Mouse (Mus musculus) kidney, embryonic 14.5 days (tissue): ENCODE data around the gene Rreb1. TPM values are rescaled to one million over a fixed set of nuclear protein-coding genes. Genes with fewer than 3 reads are reported as not detected.

Experiments used
- ATAC-seq: fragments of 200-750 bp; cut with Nextera tagmentation; 2 replicates; pipeline ENCODE4 v1.8.0; 2017; ENCODE audit warnings: moderate number of reproducible peaks, mild to moderate bottlenecking, moderate TSS enrichment, moderate library complexity; ENCODE audit not compliant: low FRiP score, low TSS enrichment
- H3K27ac ChIP-seq: fragments of 300-500 bp; sonication (generic); 2 replicates; pipeline ENCODE4 v1.5.1; 2014; ENCODE audit warnings: low read depth, mild to moderate bottlenecking, low read length, moderate library complexity, mixed read lengths
- H3K27me3 ChIP-seq: fragments of 300-500 bp; sonication (generic); 2 replicates; pipeline ENCODE4 v1.6.1; 2014; ENCODE audit warnings: mild to moderate bottlenecking, low read length; ENCODE audit not compliant: control insufficient read depth, insufficient read depth
- H3K36me3 ChIP-seq: fragments of 300-500 bp; sonication (generic); 2 replicates; pipeline ENCODE4 v1.6.1; 2014; ENCODE audit warnings: low read length, mixed read lengths; ENCODE audit not compliant: control insufficient read depth, insufficient read depth
- H3K4me1 ChIP-seq: fragments of 300-500 bp; sonication (generic); 2 replicates; pipeline ENCODE4 v1.6.1; 2014; ENCODE audit warnings: low read length, mixed read lengths; ENCODE audit not compliant: control insufficient read depth, insufficient read depth
- H3K4me2 ChIP-seq: fragments of 300-500 bp; sonication (generic); replicated peaks from 2 replicates; pipeline ENCODE4 v1.6.1; 2014; ENCODE audit warnings: low read depth, mild to moderate bottlenecking, low read length
- H3K4me3 ChIP-seq: fragments of 300-500 bp; sonication (generic); 2 replicates; pipeline ENCODE4 v1.5.1; 2014; ENCODE audit warnings: mild to moderate bottlenecking, low read length
- H3K9ac ChIP-seq: fragments of 300-500 bp; sonication (generic); 2 replicates; pipeline ENCODE4 v1.6.1; 2014; ENCODE audit warnings: low read depth, mild to moderate bottlenecking, low read length, moderate library complexity
- H3K9me3 ChIP-seq: fragments of 300-500 bp; sonication (generic); 2 replicates; pipeline ENCODE4 v1.6.1; 2016; ENCODE audit warnings: low read length; ENCODE audit not compliant: control insufficient read depth
- WGBS: fragments of 180-500 bp; shearing (Covaris S2); extraction: QIAGEN DNeasy Blood & Tissue Kit; methylation state at CpG from one replicate; pipeline ENCODE4 v1.1.7; 2014; 5-methylcytosine and 5-hydroxymethylcytosine counted together
- polyA plus RNA-seq: library from polyadenylated mRNA; unstranded; fragments of >200 nt; fragmentation: Nextera tagmentation; extraction: Ambion mirVana; gene quantifications from 2 replicates; pipeline ENCODE4 v1.2.1, GENCODE M21; 2014

Rreb1 gene
- polyA plus RNA-seq = 12.2 and 16.7 TPM in 2 replicates

GRCm38 (mm10) chr13:37778147-37778593 lies at the start of gene Rreb1:
Gene Rreb1 (plus strand): TSS chr13:37778400.
- no peak within 1 kb of the TSS for H3K27ac ChIP-seq
- H3K4me1 ChIP-seq = no peaks in the 10 kb centered on the region; the same call in 1 of the 2 replicates
- WGBS = under 1% methylated on average over 37 of the region's 37 CpGs
- peak within 1 kb of the TSS; percentile 63 for H3K9ac ChIP-seq
- H3K9me3 ChIP-seq = no peaks in the 10 kb centered on the region
- peak within 1 kb of the TSS; percentile 100 for H3K4me2 ChIP-seq
- H3K4me3 ChIP-seq = peak within 1 kb of the TSS; percentile 61
- no peaks in the 10 kb centered on the region for H3K36me3 ChIP-seq
- H3K27me3 ChIP-seq = peaks cover 9% of the 10 kb centered on the region
- peak; percentile 50; the same call in 1 of the 2 replicates for ATAC-seq

DNA sequence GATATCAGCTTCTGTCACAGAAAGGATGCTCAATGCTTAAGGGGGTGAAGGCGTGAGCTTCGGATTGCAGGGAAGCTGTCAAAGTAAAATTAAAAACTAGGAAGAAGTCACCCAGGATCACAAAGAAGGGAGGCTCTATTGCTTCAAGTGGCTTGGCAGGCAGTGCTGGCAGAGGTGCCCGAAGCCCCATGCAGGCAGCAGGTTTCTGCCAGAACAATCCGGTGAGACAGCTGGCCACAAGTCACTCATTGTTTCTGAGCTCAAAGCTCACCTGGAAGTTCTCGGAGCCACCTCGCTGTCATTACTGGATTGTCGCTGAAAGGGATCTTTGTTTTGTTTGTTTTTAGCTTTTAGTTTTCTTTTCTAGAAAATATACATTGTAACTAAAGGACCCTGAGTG lies 49.6 kb upstream of the Rreb1 start:
- no peak for ATAC-seq
- WGBS = 88% methylated on average over 7 of the region's 7 CpGs
- Histone ChIP-seq H3K27ac (no peak overlapping the region), H3K4me3 (no peak overlapping the region), H3K27me3 (no peaks in the 10 kb centered on the region), H3K9me3 (no peaks in the 10 kb centered on the region), H3K36me3 (no peaks in the 10 kb centered on the region), H3K4me2 (no peak overlapping the region), H3K9ac (no peak overlapping the region), H3K4me1 (no peaks in the 10 kb centered on the region)

- no peak overlapping the region for H3K4me2 ChIP-seq
- no peak overlapping the region for H3K4me3 ChIP-seq
- no peaks in the 10 kb centered on the region for H3K36me3 ChIP-seq
- no peak for ATAC-seq
- no peak overlapping the region for H3K9ac ChIP-seq
- no peaks in the 10 kb centered on the region for H3K27me3 ChIP-seq
- no peaks in the 10 kb centered on the region for H3K9me3 ChIP-seq
- WGBS = 63% methylated on average over 12 of the region's 12 CpGs
- no peaks in the 10 kb centered on the region for H3K4me1 ChIP-seq
- H3K27ac ChIP-seq = no peak overlapping the region
Observed at GRCm38 (mm10) chr13:37731914-37732693, 46.1 kb upstream of the Rreb1 start.

DNA sequence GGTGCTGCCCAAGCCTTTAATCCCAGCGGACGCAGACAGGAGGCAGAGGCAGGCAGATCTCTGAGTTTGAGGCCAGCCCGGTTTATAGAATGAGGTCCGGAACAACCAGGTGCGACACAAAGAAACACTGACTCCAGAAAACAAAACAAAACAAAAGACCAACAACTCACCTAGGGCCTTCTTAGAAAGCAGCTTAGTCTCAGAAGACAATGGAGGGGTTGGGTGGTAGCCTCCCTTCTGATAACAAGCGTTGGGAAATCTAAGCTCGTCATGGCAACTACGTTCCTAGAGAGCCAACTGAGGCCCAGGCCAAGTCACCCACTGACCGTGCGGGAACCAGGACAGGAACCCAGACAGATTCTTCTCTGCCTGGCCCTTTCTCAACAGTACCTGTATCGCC lies 43.7 kb upstream of the Rreb1 start:
- ATAC-seq = no peak
- H3K4me1 ChIP-seq = no peaks in the 10 kb centered on the region
- no peak overlapping the region for H3K4me2 ChIP-seq
- no peaks in the 10 kb centered on the region for H3K36me3 ChIP-seq
- no peaks in the 10 kb centered on the region for H3K9me3 ChIP-seq
- H3K27ac ChIP-seq = no peak overlapping the region
- H3K9ac ChIP-seq = no peak overlapping the region
- H3K4me3 ChIP-seq = no peak overlapping the region
- WGBS = 93% methylated on average over 11 of the region's 11 CpGs
- no peaks in the 10 kb centered on the region for H3K27me3 ChIP-seq

GRCm38 (mm10) chr13:37740111-37740510 lies 38.1 kb upstream of the Rreb1 start:
- H3K4me3 ChIP-seq = no peak overlapping the region
- no peaks in the 10 kb centered on the region for H3K36me3 ChIP-seq
- no peak for ATAC-seq
- H3K27me3 ChIP-seq = no peaks in the 10 kb centered on the region
- H3K4me2 ChIP-seq = no peak overlapping the region
- H3K9ac ChIP-seq = no peak overlapping the region
- no peaks in the 10 kb centered on the region for H3K9me3 ChIP-seq
- H3K4me1 ChIP-seq = 0 out of 2 replicates have a peak, but pooled peaks cover 6% of the 10 kb centered on the region
- no peak overlapping the region for H3K27ac ChIP-seq
- 74% methylated on average over 5 of the region's 5 CpGs for WGBS

DNA sequence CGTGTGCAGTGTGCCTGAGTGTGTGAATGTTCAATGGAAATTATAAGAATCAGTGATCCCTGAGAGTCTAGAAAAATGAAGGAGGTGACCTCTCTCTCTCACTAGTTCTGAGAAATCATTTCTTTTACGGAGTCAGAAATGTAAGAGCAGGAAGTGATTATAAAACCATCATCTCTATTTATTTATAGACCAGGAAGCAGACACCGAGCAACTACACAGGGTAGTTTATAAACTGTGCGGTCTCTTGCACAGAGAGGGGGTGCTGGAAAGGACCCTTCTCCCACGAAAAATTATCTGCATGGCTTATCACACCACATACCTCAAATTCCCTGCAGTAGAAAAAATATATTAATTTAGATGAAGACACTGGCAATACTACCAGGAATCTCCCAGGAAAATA lies 37.4 kb upstream of the Rreb1 start:
- Histone ChIP-seq H3K4me1 (0 out of 2 replicates have a peak, but pooled peaks cover 6% of the 10 kb centered on the region), H3K4me3 (no peak overlapping the region), H3K9ac (no peak overlapping the region), H3K36me3 (no peaks in the 10 kb centered on the region), H3K9me3 (no peaks in the 10 kb centered on the region), H3K27ac (no peak overlapping the region), H3K4me2 (no peak overlapping the region), H3K27me3 (no peaks in the 10 kb centered on the region)
- WGBS = 23% methylated on average over 5 of the region's 5 CpGs
- ATAC-seq = no peak

- 88% methylated on average over 4 of the region's 4 CpGs for WGBS
Observed at GRCm38 (mm10) chr13:37742248-37742647, 36.0 kb upstream of the Rreb1 start.

DNA sequence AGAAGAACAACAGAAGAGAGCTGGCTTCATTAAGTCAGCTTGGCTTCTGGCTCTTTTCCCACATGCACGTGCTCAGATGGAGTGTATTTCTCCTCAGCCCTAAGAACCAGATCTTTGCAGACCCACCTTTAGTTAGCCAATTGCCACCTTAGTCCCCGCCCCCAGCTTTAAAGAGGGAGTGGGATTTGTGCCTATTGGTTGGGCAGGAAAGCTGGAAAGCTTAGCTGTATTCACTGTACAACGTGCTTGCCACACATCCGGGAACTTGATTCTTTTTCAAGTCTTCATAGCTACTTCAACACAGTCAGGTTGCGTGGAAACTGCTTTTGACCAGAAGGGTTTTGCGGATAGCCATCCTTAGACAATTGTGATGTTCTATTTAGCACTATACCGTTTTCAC lies 30.7 kb upstream of the Rreb1 start:
- Histone ChIP-seq H3K4me1 (no peaks in the 10 kb centered on the region), H3K9ac (no peak overlapping the region), H3K36me3 (no peaks in the 10 kb centered on the region), H3K4me3 (no peak overlapping the region), H3K9me3 (no peaks in the 10 kb centered on the region), H3K27ac (no peak overlapping the region), H3K4me2 (no peak overlapping the region), H3K27me3 (no peaks in the 10 kb centered on the region)
- 70% methylated on average over 7 of the region's 7 CpGs for WGBS
- ATAC-seq = no peak

More at GRCm38 (mm10) chr13:37742248-37742647, 36.0 kb upstream of the Rreb1 start:
- H3K9me3 ChIP-seq = no peaks in the 10 kb centered on the region
- no peaks in the 10 kb centered on the region for H3K27me3 ChIP-seq
- 0 out of 2 replicates have a peak, but pooled peaks cover 6% of the 10 kb centered on the region for H3K4me1 ChIP-seq
- H3K27ac ChIP-seq = no peak overlapping the region
- H3K9ac ChIP-seq = no peak overlapping the region
- no peaks in the 10 kb centered on the region for H3K36me3 ChIP-seq
- no peak for ATAC-seq
- H3K4me2 ChIP-seq = no peak overlapping the region
- H3K4me3 ChIP-seq = no peak overlapping the region

GRCm38 (mm10) chr13:37749485-37749884 lies 28.7 kb upstream of the Rreb1 start:
- no peak overlapping the region for H3K4me2 ChIP-seq
- H3K4me3 ChIP-seq = no peak overlapping the region
- H3K4me1 ChIP-seq = no peaks in the 10 kb centered on the region
- no peak overlapping the region for H3K27ac ChIP-seq
- no peaks in the 10 kb centered on the region for H3K36me3 ChIP-seq
- no peaks in the 10 kb centered on the region for H3K27me3 ChIP-seq
- WGBS = 31% methylated on average over 3 of the region's 3 CpGs
- H3K9me3 ChIP-seq = no peaks in the 10 kb centered on the region
- no peak overlapping the region for H3K9ac ChIP-seq
- ATAC-seq = no peak; the same call in 1 of the 2 replicates
